Mouse (Mus musculus): ENCODE results near the gene Bet1l. TPM values are rescaled to one million over a fixed set of nuclear protein-coding genes. Genes with fewer than 3 reads are reported as not detected.
A peak's percentile ranks its signal among the peaks of the same experiment; 100 is the strongest.

Gene Bet1l
- total RNA-seq, 2 experiments from 2014 or later, result 29.1 to 33.5 TPM

DNA sequence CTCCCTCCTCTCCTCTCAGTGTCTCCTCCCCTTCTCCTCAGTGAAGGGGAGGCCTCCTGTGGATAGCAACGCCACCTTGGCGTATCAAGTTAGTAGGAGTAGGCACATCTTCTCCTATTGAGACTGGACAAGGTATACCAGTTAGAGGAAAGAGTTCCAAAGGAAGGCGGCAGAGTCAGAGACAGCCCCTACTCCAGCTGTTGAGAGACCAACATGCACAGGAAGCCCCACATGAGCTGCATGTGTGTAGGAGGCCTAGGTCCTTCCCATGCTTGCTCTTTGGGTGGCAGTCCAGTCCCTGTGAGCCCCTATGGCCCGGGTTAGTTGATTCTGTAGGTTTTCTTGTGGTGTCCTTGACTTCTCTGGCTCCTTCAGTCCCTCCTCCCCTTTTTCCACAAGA, 24.0 kb downstream of the Bet1l start:
- no peak for DNase-seq

DNA sequence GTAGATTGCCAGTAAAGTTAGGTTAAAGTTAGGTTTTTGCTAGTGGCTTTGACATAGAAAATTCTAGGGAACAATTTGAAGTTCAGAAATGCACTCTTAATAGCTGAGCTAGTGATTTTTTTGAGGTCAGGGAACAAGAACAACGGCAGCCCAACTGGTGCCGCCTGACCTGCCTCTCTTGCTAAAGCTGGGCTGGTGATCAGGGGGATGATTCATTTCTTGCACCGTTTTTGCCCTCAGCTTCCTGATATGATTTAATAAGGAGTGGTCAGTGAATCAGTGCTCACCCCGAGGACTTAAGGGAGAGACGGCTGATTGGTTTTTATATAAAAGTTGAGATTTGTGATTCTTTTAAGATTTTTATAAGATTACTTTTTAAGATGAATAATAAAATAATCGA, 25.9 kb downstream of the Bet1l start:
- peak; percentile 34 for DNase-seq

DNA sequence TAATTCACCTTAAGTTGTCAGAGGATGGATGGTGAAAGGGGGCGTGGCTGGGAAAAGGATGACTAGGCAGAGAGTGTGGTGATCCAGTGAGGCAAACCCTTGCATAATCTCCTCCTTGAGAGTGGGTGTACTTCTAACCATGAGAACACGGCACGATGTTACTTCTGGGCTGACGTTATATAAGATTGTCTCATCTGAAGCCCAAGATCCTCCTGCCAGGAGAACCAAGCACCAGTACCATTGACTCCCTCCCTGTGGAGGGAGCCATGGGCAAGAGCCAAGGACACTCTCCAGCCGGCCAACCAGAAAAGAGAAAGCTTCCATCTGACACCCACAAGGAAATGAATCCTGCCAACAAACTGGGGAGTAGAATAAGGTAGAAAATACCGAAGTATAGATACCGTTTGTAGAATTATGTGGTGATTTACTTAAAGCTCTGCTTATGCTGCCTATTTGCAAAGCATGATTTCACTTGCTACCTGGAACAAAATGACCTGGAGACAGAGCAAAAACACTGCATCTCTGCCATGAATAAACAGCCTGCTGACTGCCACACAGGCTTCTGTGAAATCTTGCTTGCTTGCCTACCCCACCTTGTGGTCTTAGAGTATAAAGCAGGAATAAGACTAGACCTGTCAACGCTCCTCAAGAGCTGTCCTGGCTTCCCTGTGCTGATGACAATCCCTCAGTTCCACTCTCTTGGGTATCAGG, 29.1 kb downstream of the Bet1l start:
- peak; percentile 26 for DNase-seq

DNA sequence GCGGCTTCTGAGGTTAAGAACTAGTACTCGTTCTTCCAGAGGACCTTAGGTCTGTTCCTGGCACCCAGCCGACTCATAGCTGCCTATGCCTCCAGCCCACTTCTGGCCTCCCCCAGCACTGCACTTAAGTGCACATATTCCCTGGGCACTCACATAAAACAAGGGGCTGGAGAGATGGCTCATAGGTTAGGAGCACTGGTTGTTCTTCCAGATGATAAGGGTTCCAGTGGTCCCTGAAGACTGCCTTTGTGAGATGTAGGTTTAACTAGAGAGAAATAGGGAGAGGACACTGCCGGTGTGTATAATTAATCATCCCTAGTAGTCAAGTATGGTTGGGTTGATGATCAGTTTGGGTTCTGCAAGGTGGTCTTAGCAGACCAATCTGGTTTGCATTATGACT, 34.6 kb downstream of the Bet1l start:
- no peak for DNase-seq

DNA sequence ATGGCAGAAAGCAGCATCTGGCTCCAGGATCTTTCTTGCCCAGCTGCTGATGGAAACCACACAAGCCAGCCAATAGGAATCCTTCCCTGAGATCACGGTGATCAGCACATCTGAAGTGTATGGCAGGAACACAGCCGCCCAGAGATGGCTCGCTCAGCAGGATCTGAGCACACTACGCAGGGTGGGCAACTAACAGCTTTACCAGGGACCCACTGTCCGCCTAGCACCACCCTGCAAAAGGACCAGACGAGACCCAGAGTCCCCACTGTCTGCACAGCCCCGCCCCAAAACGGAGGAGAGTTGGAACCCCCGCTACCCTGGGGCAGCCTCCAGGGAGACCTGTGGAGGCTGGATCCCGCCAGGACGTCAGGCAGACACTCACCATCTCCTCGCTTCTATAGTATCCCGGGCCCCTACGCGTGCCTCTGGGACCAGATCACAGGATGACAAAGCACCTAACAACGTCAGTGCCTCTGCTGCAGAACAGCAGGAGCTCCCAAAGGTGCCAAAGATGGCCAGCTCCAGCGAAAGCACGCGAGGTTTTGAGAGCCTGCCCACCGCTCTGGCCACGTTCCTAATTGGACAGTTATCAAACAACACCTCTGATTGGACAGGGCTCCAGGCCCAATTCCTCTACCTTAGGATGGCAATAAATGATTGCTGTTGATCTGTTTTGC, 35.6 kb downstream of the Bet1l start, which contains the start of gene Zfp941:
Zfp941 (minus strand) TSS at position 526 of the 677 bp plus-strand sequence.
- peak; percentile 56 for DNase-seq

DNA sequence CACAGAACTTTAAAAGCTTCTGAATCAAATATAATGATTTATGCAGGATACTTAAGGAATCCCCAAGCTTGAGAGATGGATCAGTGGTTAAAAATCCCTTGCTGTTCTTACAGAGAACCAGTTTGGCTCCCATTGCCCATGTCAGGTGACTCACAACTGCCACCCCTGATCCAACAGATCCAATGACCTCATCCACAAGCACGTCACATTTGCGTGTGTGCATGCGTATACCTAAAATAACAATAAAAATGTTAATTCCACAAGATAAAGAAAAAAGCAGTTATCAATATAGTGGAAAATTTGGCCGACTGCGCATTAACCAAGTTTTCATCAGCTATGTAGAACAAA, 36.1 kb downstream of the Bet1l start:
- no peak for DNase-seq

DNA sequence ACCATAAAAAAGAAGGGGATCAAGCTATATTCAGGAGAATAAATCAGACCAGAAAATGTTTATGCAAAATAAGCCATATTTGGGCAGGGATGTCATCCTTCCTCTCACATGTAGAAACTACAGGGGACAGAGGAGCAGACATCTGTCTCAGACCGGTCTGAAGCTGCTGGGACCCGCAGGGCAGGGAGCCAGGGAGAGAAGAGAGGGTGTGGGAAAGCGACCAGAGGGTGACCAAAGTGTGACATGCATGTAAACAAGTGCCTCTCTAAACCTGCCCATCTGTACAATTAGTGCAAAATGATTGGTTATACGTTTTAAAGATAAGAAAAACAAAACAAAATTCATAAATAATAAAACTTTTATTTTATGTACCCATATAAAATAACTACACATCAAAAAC, 37.2 kb downstream of the Bet1l start:
- no peak for DNase-seq

DNA sequence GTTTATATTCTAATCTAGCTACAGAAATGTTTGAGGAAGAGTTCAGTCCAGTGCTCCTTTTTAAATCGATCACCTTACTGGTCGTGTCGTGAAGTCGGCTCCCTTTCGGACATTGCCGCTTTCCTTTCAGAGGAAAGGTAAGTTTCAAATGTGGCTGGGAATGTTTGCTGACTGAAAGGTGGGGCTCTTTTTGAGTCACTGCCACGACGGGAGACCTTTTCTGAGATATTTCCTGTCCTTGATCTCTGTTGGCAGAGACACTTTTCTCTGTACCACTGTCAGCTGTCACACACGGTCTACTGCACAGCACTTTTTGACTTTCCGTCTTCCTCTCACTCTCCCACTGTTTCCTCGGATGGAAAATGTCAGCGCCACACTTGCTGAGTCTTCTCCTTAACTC, 44.5 kb downstream of the Bet1l start:
- no peak for DNase-seq

DNA sequence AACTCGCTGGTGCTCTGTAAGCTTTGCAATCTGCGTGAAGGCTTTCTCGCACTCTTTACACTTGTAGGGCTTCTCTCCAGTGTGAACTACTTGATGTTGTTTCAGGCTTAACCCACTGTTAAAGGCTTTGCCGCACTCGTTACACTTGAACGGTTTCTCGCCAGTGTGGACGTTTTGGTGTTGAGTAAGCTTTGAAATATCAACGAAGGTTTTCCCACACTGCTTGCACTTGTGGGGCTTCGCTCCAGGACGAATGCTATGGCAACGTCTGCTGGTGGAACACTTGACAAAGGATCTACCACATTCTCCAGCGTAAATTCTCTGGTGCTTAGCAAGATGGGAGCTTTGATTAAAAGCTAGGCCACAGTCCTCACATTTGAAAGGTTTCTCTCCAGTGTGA, 45.7 kb downstream of the Bet1l start:
- no peak for DNase-seq

DNA sequence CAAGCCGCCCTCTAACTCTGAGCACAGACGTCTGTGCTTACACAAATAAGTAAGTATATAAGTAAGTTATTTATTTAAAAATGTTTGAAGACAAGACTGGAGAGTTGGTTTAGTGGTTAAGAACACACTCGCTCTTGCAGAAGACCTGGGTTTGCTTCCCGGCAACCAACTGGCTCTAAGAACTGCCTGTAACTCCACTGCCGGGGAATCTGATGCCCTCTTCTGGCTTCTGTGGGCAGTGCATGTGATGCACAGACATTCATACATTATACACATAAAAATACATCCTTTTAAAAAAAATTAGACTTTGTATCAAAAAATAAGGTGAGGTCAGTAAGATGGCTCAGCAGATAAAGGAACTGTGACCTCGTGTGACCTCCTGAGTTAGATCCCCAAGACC, 46.9 kb downstream of the Bet1l start:
- no peak for DNase-seq

DNA sequence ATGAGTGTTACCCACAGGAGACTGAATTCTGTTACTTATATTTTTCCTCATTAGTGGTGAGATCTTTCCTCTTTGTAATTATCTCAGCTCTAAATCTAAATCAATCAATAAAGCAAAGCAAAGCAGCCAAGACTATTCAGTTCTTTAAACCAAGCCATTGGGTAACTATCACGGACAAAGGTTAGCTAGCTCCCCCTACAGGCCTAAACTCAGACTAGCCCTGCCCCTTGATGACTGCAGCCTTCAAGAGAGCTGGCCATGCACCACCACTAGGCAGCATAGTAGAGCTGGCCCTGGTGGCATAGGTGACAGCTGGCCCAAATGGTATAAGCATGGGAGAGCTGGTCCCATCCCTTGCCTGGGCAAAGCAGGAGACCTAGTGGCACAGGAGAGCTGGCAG, 51.7 kb downstream of the Bet1l start:
- DNase-seq, result peak; percentile 78

Other genes with a start within 250 kb of the Bet1l start
- not detected for gene Olfr61, start 228.6 kb downstream of the Bet1l start, total RNA-seq (2021)
- gene Olfr53, start 211.1 kb downstream of the Bet1l start, total RNA-seq (2021), result not detected
- gene Olfr539, start 197.6 kb downstream of the Bet1l start, total RNA-seq (2021), result not detected
- not detected for gene Olfr45, start 175.6 kb downstream of the Bet1l start, total RNA-seq (2021)
- not detected for gene Olfr541, start 160.3 kb downstream of the Bet1l start, total RNA-seq (2021)
- 100 to 1,000 TPM; 231 to 556 TPM for gene Cyp2e1, start 93.8 kb downstream of the Bet1l start, total RNA-seq (2021)
- gene Syce1, start 69.7 kb downstream of the Bet1l start, total RNA-seq (2021), result not detected
- gene Zfp941, start 35.4 kb downstream of the Bet1l start, total RNA-seq (2021), result 1 to 10 TPM; 2.3 to 2.6 TPM
- gene Urah, start 22.6 kb downstream of the Bet1l start, total RNA-seq (2021), result 10 to 100 TPM; 14.7 to 35.6 TPM
- under 1 TPM; 0.76 to 0.90 TPM for gene Scgb1c1, start 12.0 kb downstream of the Bet1l start, total RNA-seq (2021)
- gene Odf3, start 9.8 kb downstream of the Bet1l start, total RNA-seq (2021), result under 1 TPM in 1 of 2 experiments, not detected in 1; 0.24 TPM
- under 1 TPM in 1 of 2 experiments, not detected in 1; 0.39 TPM for gene Gm45785, start 1.2 kb downstream of the Bet1l start, total RNA-seq (2021)
- 10 to 100 TPM; 43.5 to 58.0 TPM for gene Ric8a, start 620 bp downstream of the Bet1l start, total RNA-seq (2021)
- 100 to 1,000 TPM; 106 to 112 TPM for gene Psmd13, start 24.4 kb upstream of the Bet1l start, total RNA-seq (2021)
- gene Sirt3, start 24.7 kb upstream of the Bet1l start, total RNA-seq (2021), result 10 to 100 TPM; 67.6 to 70.9 TPM
- 1,000 to 10,000 TPM; 2,860 to 2,972 TPM for gene Cox8b, start 42.9 kb upstream of the Bet1l start, total RNA-seq (2021)
- gene Nlrp6, start 63.3 kb upstream of the Bet1l start, total RNA-seq (2021), result 1 to 10 TPM; 4.9 to 7.9 TPM
- gene Pgghg, start 83.8 kb upstream of the Bet1l start, total RNA-seq (2021), result 10 to 100 TPM; 31.6 to 37.2 TPM
- 1 to 10 TPM; 1.4 to 3.3 TPM for gene Ifitm5, start 92.7 kb upstream of the Bet1l start, total RNA-seq (2021)
- gene Gm45717, start 98.4 kb upstream of the Bet1l start, total RNA-seq (2021), result not detected
- gene Ifitm2, start 98.4 kb upstream of the Bet1l start, total RNA-seq (2021), result 100 to 1,000 TPM; 418 to 468 TPM
- gene Ifitm1, start 109.6 kb upstream of the Bet1l start, total RNA-seq (2021), result 10 to 100 TPM; 12.2 to 12.4 TPM
- gene Ifitm3, start 153.2 kb upstream of the Bet1l start, total RNA-seq (2021), result 100 to 1,000 TPM; 131 to 136 TPM
- gene Ifitm6, start 160.3 kb upstream of the Bet1l start, total RNA-seq (2021), result 1 to 10 TPM; 1.7 to 3.2 TPM
- not detected for gene Gm17387, start 171.6 kb upstream of the Bet1l start, total RNA-seq (2021)
- gene B4galnt4, start 203.5 kb upstream of the Bet1l start, total RNA-seq (2021), result 1 to 10 TPM; 2.0 to 5.1 TPM
- 1 to 10 TPM in 1 of 2 experiments, under 1 TPM in 1; 0.94 to 1.5 TPM for gene Pkp3, start 220.6 kb upstream of the Bet1l start, total RNA-seq (2021)
- gene Sigirr, start 243.0 kb upstream of the Bet1l start, total RNA-seq (2021), result 10 to 100 TPM in 1 of 2 experiments, 1 to 10 TPM in 1; 8.3 to 10.6 TPM

All from adrenal gland, postnatal 10 days (tissue).